Mouse (Mus musculus) gonadal fat pad, adult 2 months (tissue): ENCODE measurements around the gene Kcnj14. TPM values are rescaled to one million over a fixed set of nuclear protein-coding genes. Genes with fewer than 3 reads are reported as not detected.

Source experiments
- DNase-seq: peaks from one replicate; pipeline ENCODE4 v3.0.0-alpha.2; 2012; ENCODE audit warnings: low read depth
- polyA plus RNA-seq: library from polyadenylated mRNA; depleted of rRNA; stranded (reverse); fragments of >200 nt; gene quantifications from 2 replicates; pipeline ENCODE4 v1.2.3, GENCODE M21; 2012

The Kcnj14 gene
- polyA plus RNA-seq, 1 experiment: 15.1 TPM

GRCm38 (mm10) chr7:45797661-45798510, 26.7 kb downstream of the Kcnj14 start:
- DNase-seq: no peak

- DNase-seq: no peak
These were observed 27.6 kb downstream of the Kcnj14 start for GRCm38 (mm10) chr7:45796950-45797349.

GRCm38 (mm10) chr7:45794971-45795370, 29.6 kb downstream of the Kcnj14 start:
- no peak for DNase-seq

GRCm38 (mm10) chr7:45793969-45794585, 30.5 kb downstream of the Kcnj14 start:
- no peak for DNase-seq

GRCm38 (mm10) chr7:45793240-45793639, 31.3 kb downstream of the Kcnj14 start:
- DNase-seq: no peak

GRCm38 (mm10) chr7:45791756-45792490, 32.7 kb downstream of the Kcnj14 start:
- no peak for DNase-seq

- no peak for DNase-seq
These were observed 33.9 kb downstream of the Kcnj14 start for GRCm38 (mm10) chr7:45790721-45791120.

GRCm38 (mm10) chr7:45787642-45788041, 36.9 kb downstream of the Kcnj14 start:
- DNase-seq: no peak

GRCm38 (mm10) chr7:45786661-45787413, 37.7 kb downstream of the Kcnj14 start:
- no peak for DNase-seq

GRCm38 (mm10) chr7:45786136-45786578, 38.4 kb downstream of the Kcnj14 start:
- DNase-seq: no peak

- DNase-seq: no peak
These were observed 39.0 kb downstream of the Kcnj14 start for GRCm38 (mm10) chr7:45785388-45786135.

- DNase-seq: no peak
These were observed 39.8 kb downstream of the Kcnj14 start, which contains the start of gene Sult2b1 for GRCm38 (mm10) chr7:45784524-45785372. Gene Sult2b1 (minus strand): TSS chr7:45784669.

- no peak for DNase-seq
These were observed 41.0 kb downstream of the Kcnj14 start, which contains the start of gene Lmtk3 for GRCm38 (mm10) chr7:45783511-45784091. Gene Lmtk3 (plus strand): TSS chr7:45783738.

- no peak for DNase-seq
These were observed 42.3 kb downstream of the Kcnj14 start for GRCm38 (mm10) chr7:45782271-45782670.

- DNase-seq: no peak
These were observed 45.4 kb downstream of the Kcnj14 start for GRCm38 (mm10) chr7:45779081-45779641.

- DNase-seq: no peak
These were observed 49.3 kb downstream of the Kcnj14 start for GRCm38 (mm10) chr7:45775237-45775636.

- no peak for DNase-seq
These were observed 53.5 kb downstream of the Kcnj14 start for GRCm38 (mm10) chr7:45771101-45771500.

GRCm38 (mm10) chr7:45770427-45771082, 54.0 kb downstream of the Kcnj14 start:
- DNase-seq: no peak

- no peak for DNase-seq
These were observed 57.1 kb downstream of the Kcnj14 start for GRCm38 (mm10) chr7:45767500-45767899.
